Mouse (Mus musculus) liver, adult 2 months (tissue): ENCODE results near the gene Zg16. TPM values are rescaled to one million over a fixed set of nuclear protein-coding genes. Genes with fewer than 3 reads are reported as not detected.
A peak's percentile ranks its signal among the peaks of the same experiment; 100 is the strongest.

Source experiments
- DNase-seq: peaks from one replicate; pipeline ENCODE4 v3.0.0-alpha.2; 2011; ENCODE audit warnings: low read depth, low spot score; ENCODE audit errors: extremely low read depth
- H3K27ac ChIP-seq: fragments of 200-500 bp; replicated peaks from 2 replicates; pipeline ENCODE4 v1.5.1; 2012; ENCODE audit warnings: low read depth, mild to moderate bottlenecking, control low read depth, inconsistent platforms, low read length; ENCODE audit not compliant: insufficient read depth
- H3K27me3 ChIP-seq: fragments of 200-500 bp; 2 replicates; pipeline ENCODE4 v1.6.1; 2012; ENCODE audit warnings: mild to moderate bottlenecking, moderate library complexity, low read length, inconsistent platforms; ENCODE audit not compliant: control insufficient read depth, insufficient read depth
- H3K36me3 ChIP-seq: fragments of 200-500 bp; 2 replicates; pipeline ENCODE4 v1.6.1; 2012; ENCODE audit warnings: low read length, inconsistent platforms; ENCODE audit not compliant: control insufficient read depth, insufficient read depth
- H3K4me1 ChIP-seq: fragments of 200-500 bp; 2 replicates; pipeline ENCODE4 v1.6.1; 2011; ENCODE audit warnings: low read length; ENCODE audit not compliant: control insufficient read depth, insufficient read depth
- H3K4me3 ChIP-seq: fragments of 200-500 bp; 2 replicates; pipeline ENCODE4 v1.5.1; 2011; ENCODE audit warnings: low read depth, mild to moderate bottlenecking, control low read depth, low read length, moderate library complexity; ENCODE audit not compliant: insufficient read depth
- H3K79me2 ChIP-seq: fragments of 200-500 bp; 2 replicates; pipeline ENCODE4 v1.6.1; 2012; ENCODE audit warnings: inconsistent platforms, mild to moderate bottlenecking, low read length, moderate library complexity; ENCODE audit not compliant: control insufficient read depth, insufficient read depth
- H3K9ac ChIP-seq: fragments of 200-500 bp; 2 replicates; pipeline ENCODE4 v1.6.1; 2012; ENCODE audit warnings: low read depth, mild to moderate bottlenecking, control low read depth, inconsistent platforms, low read length
- CTCF ChIP-seq: fragments of 200-500 bp; IDR thresholded peaks from 2 replicates; pipeline ENCODE4 v1.5.1; 2011; ENCODE audit warnings: low read depth, low read length, control low read depth
- POLR2A ChIP-seq: fragments of 200-500 bp; IDR thresholded peaks from 2 replicates; pipeline ENCODE4 v1.6.1; 2011; ENCODE audit warnings: low read length, control low read depth; ENCODE audit not compliant: insufficient read depth; ENCODE audit errors: extremely low read depth
- WGBS: fragments of 180-500 bp; shearing (Covaris S2); methylation state at CpG from one replicate; pipeline ENCODE4 v1.1.7; 2018; 5-methylcytosine and 5-hydroxymethylcytosine counted together
- polyA plus RNA-seq: library from polyadenylated mRNA; depleted of rRNA; stranded (reverse); fragments of >200 nt; gene quantifications from 2 replicates; pipeline ENCODE4 v1.2.3, GENCODE M21; 2012
- total RNA-seq: library from RNA; depleted of rRNA; stranded (reverse); fragments of >200 nt; gene quantifications from 2 replicates; pipeline ENCODE4 v1.2.3, GENCODE M21; 2014

Zg16 gene
- total and polyA plus RNA-seq, 2 experiments: 2.3 to 47.8 TPM

- H3K9ac ChIP-seq: peak within 1 kb of the TSS; percentile 74
- no peaks in the 10 kb centered on the region for H3K27me3 ChIP-seq
- no peak for TF ChIP-seq CTCF
- no peak for TF ChIP-seq POLR2A
- WGBS: 7% methylated on average over 7 of the region's 7 CpGs
- H3K36me3 ChIP-seq: no peaks in the 10 kb centered on the region
- peak; percentile 83 for DNase-seq
- H3K79me2 ChIP-seq: no peaks in the 10 kb centered on the region
- peaks cover 18% of the 10 kb centered on the region for H3K4me1 ChIP-seq
- peak within 1 kb of the TSS; percentile 51 for H3K4me3 ChIP-seq
- peak within 1 kb of the TSS; percentile 99 for H3K27ac ChIP-seq
These were observed 34.8 kb upstream of the Zg16 start, which contains the start of gene Qprt for GRCm38 (mm10) chr7:127121911-127122270. Gene Qprt (minus strand): TSS chr7:127122226.

DNA sequence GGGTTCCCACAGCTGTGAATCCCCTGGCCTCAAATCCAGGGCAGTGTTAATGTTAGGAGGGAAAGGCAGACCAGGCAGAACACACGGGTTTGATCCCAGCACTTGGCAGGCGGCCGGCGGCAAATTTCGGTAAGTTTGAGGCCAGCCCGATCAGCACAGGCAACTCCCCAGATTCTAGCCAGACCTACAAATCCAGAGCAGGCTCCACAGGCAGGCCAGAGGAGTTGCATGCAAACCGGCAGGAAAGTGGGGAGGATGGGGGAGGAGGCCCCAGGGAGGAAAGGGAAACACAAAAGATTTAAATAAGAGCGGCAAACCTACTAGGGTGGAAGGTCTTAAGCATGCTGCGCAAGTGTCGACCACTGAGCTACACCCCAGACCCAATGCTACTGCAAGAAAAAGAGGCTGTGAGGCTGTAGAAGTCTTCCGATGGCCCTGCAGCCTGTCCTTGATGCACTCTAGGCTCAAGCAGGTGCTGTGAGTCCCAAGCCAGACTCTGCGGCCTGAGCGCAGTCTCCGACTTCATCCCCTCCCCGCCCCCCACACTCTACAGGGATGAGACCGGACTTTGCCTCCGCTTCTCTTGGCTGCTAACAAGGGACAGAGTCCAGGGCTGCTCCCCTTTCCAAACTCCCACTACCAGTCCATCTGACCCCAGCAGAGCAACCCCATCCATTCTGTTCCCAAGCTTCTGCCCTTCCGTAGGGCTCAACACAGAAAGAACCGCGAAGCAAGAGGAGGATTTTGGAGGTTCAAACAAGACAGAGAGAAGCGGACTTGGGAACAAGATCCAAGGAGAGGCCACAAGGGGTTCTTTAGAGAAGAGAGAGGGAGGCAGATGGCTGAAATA is 34.2 kb upstream of the Zg16 start:
- TF ChIP-seq POLR2A (peak; percentile 62), CTCF (no peak)
- Histone ChIP-seq H3K36me3 (no peaks in the 10 kb centered on the region), H3K79me2 (no peaks in the 10 kb centered on the region), H3K27me3 (no peaks in the 10 kb centered on the region), H3K4me3 (peak overlapping the region; percentile 51), H3K4me1 (peaks cover 18% of the 10 kb centered on the region), H3K27ac (peak overlapping the region; percentile 99), H3K9ac (peak overlapping the region; percentile 74)
- WGBS: 10% methylated on average over 21 of the region's 21 CpGs
- DNase-seq: peak; percentile 92

- no peaks in the 10 kb centered on the region for H3K36me3 ChIP-seq
- peak overlapping the region; percentile 99 for H3K27ac ChIP-seq
- peak; percentile 90 for DNase-seq
- H3K27me3 ChIP-seq: no peaks in the 10 kb centered on the region
- H3K9ac ChIP-seq: peak overlapping the region; percentile 45
- H3K4me3 ChIP-seq: no peak overlapping the region
- 13% methylated on average over 14 of the region's 14 CpGs for WGBS
- 0 out of 2 replicates have a peak, but pooled peaks cover 3% of the 10 kb centered on the region for H3K79me2 ChIP-seq
- peaks cover 18% of the 10 kb centered on the region for H3K4me1 ChIP-seq
- TF ChIP-seq CTCF (no peak), POLR2A (no peak)
These were observed 31.7 kb upstream of the Zg16 start for GRCm38 (mm10) chr7:127118671-127119445.

DNA sequence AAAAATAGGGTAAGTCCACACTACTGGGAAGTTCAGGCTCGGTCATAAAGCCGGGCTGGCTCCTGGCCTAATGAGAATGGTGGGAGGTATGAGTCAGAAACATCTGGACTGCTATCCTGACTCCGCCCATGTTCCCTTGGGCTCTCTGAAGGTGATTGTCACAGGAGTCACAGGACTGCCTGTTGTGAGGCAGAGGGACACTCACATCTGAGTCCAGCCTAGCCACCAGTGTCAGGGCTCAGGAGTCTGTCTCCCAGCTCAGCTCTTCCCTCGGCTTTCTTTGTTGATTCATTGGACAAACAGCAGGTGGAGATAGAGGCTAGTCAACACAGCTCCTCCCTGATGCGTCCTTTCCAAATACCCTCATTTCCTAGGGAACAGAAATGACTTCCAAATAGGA is 30.8 kb upstream of the Zg16 start:
- H3K9ac ChIP-seq: peak overlapping the region; percentile 28; the same call in 1 of the 2 replicates
- H3K79me2 ChIP-seq: 0 out of 2 replicates have a peak, but pooled peaks cover 3% of the 10 kb centered on the region
- WGBS: 26% methylated on average over 5 of the region's 5 CpGs
- H3K4me3 ChIP-seq: no peak overlapping the region
- H3K36me3 ChIP-seq: no peaks in the 10 kb centered on the region
- peak; percentile 52 for DNase-seq
- H3K4me1 ChIP-seq: peaks cover 18% of the 10 kb centered on the region
- no peak for TF ChIP-seq POLR2A
- TF ChIP-seq CTCF: peak; percentile 45; the same call in 1 of the 2 replicates
- no peaks in the 10 kb centered on the region for H3K27me3 ChIP-seq
- peak overlapping the region; percentile 99 for H3K27ac ChIP-seq

GRCm38 (mm10) chr7:127116331-127116935 is 29.3 kb upstream of the Zg16 start:
- H3K4me3 ChIP-seq: no peak overlapping the region
- no peaks in the 10 kb centered on the region for H3K36me3 ChIP-seq
- no peak for TF ChIP-seq CTCF
- no peak for TF ChIP-seq POLR2A
- H3K27ac ChIP-seq: no peak overlapping the region
- no peak overlapping the region for H3K9ac ChIP-seq
- 0 out of 2 replicates have a peak, but pooled peaks cover 3% of the 10 kb centered on the region for H3K79me2 ChIP-seq
- H3K4me1 ChIP-seq: peaks cover 15% of the 10 kb centered on the region
- no peaks in the 10 kb centered on the region for H3K27me3 ChIP-seq
- 84% methylated on average over 11 of the region's 11 CpGs for WGBS
- no peak for DNase-seq
